Mouse (Mus musculus): ENCODE results near the gene Scn8a.
A peak's percentile ranks its signal among the peaks of the same experiment; 100 is the strongest.

The Scn8a gene

DNA sequence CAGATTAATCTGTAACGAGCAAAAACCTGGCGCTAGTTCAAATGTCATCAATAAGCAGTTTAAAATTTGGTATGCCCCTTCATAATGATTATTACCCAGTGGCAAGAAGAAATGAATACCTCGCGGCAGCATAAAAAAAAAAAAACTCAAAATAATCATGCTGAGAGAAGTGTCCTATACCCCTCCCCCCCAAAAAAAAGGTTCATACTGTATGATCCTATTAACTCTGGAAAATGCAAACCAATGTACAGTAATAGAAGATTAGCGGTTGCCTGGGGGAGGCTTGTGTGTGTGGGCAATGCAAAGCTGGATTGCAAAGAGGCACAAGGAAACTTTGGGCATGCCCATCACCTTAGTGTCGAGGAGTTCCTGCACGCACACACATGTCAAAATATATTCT lies at the start of gene Scn8a:
TSS of gene Scn8a (plus strand) at position 301 of the 400 bp plus-strand sequence.
- no peak for DNase-seq

DNA sequence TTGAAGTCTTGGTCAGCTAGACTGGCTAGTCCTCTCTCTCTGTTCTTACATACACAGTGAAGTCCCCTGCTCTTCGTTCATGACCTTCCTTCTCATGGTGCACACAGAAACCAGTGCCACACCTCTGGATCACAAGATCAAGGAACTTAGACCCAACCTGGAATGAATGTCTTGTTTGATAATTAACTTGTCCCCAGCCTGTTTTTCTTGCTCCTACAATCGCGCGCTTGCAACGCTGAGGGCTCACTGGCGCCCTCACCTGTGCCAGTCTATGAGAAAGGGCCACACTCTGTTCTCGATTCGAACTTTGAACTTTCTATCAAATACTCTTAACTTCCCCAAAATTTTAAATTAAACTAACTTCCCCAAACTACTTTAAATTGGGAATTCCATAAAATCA lies 47.8 kb upstream of the Scn8a start:
- DNase-seq = no peak

DNA sequence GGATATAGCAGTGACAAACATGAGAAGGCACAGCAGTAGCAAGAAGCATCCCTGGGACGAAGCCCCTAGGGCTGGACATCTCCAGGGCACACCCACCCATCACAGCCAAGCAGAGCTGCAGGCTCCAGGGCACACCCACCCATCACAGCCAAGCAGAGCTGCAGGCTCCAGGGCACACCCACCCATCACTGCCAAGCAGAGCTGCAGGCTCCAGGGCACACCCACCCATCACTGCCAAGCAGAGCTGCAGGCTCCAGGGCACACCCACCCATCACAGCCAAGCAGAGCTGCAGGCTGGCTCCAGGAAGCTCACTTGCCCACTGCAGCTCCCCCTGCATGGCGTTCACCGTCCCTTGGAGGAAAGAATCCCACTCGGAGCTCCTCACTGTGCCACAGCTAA lies 47.3 kb upstream of the Scn8a start:
- peak; percentile 9 for DNase-seq

GRCm38 (mm10) chr15:100825249-100825856 lies 44.3 kb upstream of the Scn8a start:
- DNase-seq = no peak

GRCm38 (mm10) chr15:100826076-100826475 lies 43.6 kb upstream of the Scn8a start:
- no peak for DNase-seq

- DNase-seq = no peak
Measured at GRCm38 (mm10) chr15:100829775-100830174, 39.9 kb upstream of the Scn8a start.

- DNase-seq = no peak
Measured at GRCm38 (mm10) chr15:100830682-100831081, 39.0 kb upstream of the Scn8a start.

GRCm38 (mm10) chr15:100832144-100832543 lies 37.5 kb upstream of the Scn8a start:
- no peak for DNase-seq

GRCm38 (mm10) chr15:100832784-100833183 lies 36.9 kb upstream of the Scn8a start:
- DNase-seq = no peak

- DNase-seq = no peak
Measured at GRCm38 (mm10) chr15:100836729-100837128, 32.9 kb upstream of the Scn8a start.

DNA sequence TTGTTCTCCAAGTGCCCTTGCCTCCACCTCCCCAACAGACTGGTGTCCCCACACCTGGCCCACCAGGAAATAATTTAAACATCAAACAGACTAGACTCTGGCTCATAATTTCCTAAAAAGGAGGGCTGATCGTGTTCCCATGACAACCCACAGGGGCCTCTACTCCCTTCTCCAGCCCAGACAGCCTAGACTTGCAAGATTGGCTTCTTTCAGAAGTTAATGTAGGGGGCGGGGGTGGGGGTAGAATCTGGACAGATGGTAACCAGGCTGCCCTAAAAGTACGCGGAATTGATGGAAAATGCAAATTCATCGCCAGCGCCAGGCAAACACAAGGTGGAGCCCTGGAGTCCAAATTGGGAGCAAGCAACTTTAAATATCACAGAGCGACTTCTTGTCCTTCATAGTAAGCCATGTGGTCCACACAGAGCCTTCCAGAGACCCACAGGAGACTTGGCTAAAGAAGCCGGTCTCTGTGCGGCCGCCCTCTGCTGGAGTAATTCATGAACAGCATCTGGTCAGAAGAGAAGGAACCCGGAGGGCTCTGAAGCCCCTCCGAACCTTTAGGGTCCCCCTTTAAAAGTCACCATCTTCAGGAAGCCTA lies 31.0 kb upstream of the Scn8a start:
- peak; percentile 80 for DNase-seq

DNA sequence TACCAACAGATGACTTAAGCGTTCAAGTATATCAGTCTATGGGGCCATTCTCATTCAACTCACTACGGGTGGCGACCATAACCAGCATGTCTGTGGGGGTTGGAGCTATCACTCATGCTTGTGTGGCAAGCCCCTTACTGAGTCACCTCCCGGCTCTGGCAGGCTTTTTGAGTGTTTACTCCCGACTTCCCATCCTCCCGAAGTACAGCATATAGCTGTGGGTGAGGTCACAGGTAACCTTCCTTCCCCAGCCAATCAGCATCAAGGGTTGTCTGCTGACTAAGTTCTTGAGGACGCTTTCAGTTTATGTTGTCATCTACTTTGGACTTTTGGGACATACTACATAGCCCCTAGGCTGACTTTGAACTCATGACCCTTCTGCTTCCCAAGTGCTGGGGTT lies 25.3 kb upstream of the Scn8a start:
- no peak for DNase-seq

GRCm38 (mm10) chr15:100845049-100845879 lies 24.4 kb upstream of the Scn8a start:
- peak; percentile 83 for DNase-seq

DNA sequence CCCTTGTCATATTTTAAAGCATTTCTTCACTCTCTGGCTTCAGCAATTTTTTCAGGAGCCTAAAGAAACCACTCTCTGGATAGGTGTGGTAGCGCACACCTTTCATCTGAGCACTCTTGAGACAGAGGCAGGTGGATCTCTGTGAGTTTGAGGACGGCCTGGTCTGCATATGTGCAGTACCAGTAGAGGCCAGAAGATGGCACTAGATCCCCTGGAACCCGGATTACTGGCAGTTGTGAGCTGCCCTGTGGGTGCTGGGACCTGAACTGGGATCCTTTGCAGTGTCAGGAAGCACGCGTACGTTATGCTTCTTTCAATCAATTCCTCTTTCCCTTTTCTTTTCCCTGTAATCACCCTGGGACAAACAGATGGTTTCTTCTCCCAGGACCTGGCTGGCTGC lies 22.5 kb upstream of the Scn8a start:
- no peak for DNase-seq

- DNase-seq = no peak
Measured at GRCm38 (mm10) chr15:100857586-100857985, 12.1 kb upstream of the Scn8a start.

DNA sequence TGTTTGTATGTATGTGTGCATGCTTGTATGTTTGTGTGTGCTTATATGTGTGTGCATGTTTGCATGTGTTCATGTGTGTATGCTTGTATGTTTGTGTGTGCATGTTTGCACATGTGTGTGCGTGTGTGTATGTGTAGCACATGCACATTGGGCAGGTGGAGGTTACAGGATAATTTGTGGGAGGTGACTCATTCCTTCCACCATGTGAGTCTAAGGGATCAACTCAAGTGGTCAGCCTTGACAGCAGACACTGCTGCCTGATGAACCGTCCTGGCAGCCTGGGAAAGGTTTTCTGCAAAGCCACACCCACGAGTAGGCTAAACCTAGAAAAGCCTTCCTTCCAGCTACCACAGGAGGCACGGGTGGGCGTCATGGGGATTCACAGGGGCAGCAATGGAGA lies 8.8 kb upstream of the Scn8a start:
- DNase-seq = no peak

- DNase-seq = no peak
Measured at GRCm38 (mm10) chr15:100865556-100865955, 4.1 kb upstream of the Scn8a start.

GRCm38 (mm10) chr15:100870001-100870774 lies 530 bp downstream of the Scn8a start:
- peak; percentile 50 for DNase-seq

DNA sequence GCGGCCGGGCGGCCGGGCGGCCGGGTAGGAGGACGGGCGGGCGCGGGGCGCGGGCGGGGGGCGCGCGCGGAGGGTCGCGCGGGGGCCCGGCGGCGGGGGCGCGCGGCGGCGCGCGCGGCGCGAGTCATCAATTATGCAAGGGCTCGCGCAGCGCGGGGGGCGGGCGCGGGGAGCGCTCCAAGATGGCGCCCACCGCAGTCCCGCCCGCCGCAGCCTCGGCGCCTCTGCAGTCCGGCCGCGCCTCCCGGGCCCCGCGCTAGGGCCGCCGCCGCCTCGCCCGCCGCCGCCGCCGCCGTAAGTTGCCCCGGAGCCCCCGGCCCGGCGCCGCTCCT lies 1.1 kb downstream of the Scn8a start:
- DNase-seq = no peak

DNA sequence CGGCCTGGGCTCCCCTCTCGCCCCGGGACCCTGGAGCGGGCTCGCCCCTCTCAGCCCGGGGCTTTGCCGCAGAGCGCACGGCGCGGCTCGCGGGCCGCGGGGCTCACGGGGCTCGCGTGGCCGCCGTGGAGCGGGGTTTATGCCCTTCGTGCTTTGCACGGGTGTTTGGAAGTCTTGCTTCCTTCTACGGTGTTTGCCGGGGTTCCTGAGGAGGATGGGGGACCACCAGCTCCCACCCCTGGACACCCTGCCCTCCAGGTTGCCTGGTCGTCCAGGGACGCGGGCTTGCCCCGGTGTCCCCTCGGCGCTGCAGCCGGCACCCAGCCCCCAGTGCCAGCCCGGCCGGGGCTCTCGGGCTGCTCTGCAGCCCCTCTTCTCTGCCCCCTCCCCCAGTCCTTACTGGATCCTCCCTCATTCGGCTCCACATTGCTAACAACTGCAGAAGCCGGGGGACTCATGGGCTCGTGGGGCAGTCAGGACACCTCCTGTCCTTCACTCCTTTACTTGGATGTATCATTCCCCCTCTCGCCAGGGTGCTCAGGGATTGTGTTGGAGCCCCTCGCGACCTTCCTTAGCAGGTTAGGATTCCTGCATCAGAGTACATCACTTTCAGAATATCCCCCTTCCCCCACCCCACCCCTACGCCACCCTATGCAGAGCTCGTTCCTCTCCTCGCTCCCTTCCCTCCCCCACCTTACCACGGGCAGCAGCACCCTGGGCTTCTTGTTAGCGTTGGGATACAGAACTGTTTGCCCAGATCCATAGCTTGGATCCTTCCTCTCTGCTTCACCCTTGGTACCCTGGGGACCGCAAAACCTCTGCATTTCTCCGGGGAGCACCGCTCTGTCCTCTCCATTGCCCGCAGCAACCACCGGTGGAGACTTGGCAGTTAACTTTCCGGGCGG lies 1.7 kb downstream of the Scn8a start:
- DNase-seq = no peak

DNA sequence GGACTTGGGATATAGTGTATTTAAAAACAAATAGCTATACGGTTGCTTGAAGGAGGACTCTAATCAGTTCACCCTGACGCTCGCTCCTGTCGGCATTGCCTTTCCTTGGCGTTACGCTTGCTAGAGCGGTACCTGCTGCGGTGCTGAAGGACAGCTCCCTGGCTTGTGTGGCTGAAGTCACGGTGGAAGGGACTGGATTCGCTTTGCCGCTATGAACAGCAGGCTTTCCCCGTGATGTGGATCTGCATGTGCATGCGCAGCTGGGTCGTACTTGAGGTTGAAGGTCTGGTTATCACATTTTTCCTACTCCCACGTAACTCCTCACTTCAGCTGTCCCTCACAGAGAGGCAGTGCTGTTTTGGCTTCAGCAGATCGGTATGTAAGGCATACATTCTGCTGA lies 3.5 kb downstream of the Scn8a start:
- peak; percentile 83 for DNase-seq

DNA sequence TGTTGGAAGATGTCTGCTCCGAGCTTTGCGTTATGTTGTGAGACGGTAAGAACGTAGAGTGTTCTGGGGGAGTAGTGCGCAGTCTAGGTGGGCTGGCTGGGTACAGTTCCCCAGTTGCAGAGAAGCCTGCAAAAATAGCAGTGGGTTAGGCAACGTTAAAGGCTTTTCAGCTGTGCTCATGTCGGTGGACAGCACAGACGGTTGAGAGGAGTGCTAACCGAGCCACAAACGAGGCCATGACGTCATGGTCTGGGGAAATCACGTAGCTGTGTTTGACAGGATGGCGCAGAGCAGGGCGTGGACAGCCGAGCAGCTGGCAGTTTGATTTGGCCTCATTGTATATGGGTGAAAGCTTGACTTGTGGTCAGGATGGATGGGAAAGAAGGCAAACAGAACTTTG lies 9.4 kb downstream of the Scn8a start:
- DNase-seq = no peak
